Mouse (Mus musculus) stomach, embryonic 15.5 days (tissue): ENCODE results near the gene Brf1. TPM values are rescaled to one million over a fixed set of nuclear protein-coding genes. Genes with fewer than 3 reads are reported as not detected.
A peak's percentile ranks its signal among the peaks of the same experiment; 100 is the strongest.

Experiments
- ATAC-seq: fragments of 200-750 bp; cut with Nextera tagmentation; 2 replicates; pipeline ENCODE4 v1.8.0; 2017; ENCODE audit warnings: low read depth, moderate number of reproducible peaks, moderate TSS enrichment; ENCODE audit not compliant: insufficient read depth, low FRiP score
- H3K27ac ChIP-seq: fragments of 300-500 bp; sonication (generic); 2 replicates; pipeline ENCODE4 v1.5.1; 2015; ENCODE audit warnings: mild to moderate bottlenecking, inconsistent platforms
- H3K27me3 ChIP-seq: fragments of 300-500 bp; sonication (generic); replicated peaks from 2 replicates; pipeline ENCODE4 v1.6.1; 2015; ENCODE audit warnings: inconsistent platforms
- H3K36me3 ChIP-seq: fragments of 300-500 bp; sonication (generic); 2 replicates; pipeline ENCODE4 v1.6.1; 2015; ENCODE audit warnings: inconsistent platforms
- H3K4me1 ChIP-seq: fragments of 300-500 bp; sonication (generic); 2 replicates; pipeline ENCODE4 v1.6.1; 2015; ENCODE audit warnings: inconsistent platforms
- H3K4me2 ChIP-seq: fragments of 300-500 bp; sonication (generic); 2 replicates; pipeline ENCODE4 v1.6.1; 2015; ENCODE audit warnings: mild to moderate bottlenecking, inconsistent platforms
- H3K4me3 ChIP-seq: fragments of 300-500 bp; sonication (generic); replicated peaks from 2 replicates; pipeline ENCODE4 v1.5.1; 2015; ENCODE audit warnings: inconsistent platforms
- H3K9ac ChIP-seq: fragments of 300-500 bp; sonication (generic); 2 replicates; pipeline ENCODE4 v1.6.1; 2015; ENCODE audit warnings: inconsistent platforms
- H3K9me3 ChIP-seq: fragments of 300-500 bp; sonication (generic); 2 replicates; pipeline ENCODE4 v1.6.1; 2016; ENCODE audit warnings: inconsistent platforms
- WGBS: fragments of 180-500 bp; shearing (Covaris S2); methylation state at CpG from one replicate; pipeline ENCODE4 v1.1.7; 2015; 5-methylcytosine and 5-hydroxymethylcytosine counted together
- polyA plus RNA-seq: library from polyadenylated mRNA; unstranded; fragments of >200 nt; fragmentation: Nextera tagmentation; extraction: Ambion mirVana; gene quantifications from 2 replicates; pipeline ENCODE4 v1.2.1, GENCODE M21; 2015

Gene Brf1
- polyA plus RNA-seq, 1 experiment from 2014 or later = 55.9 TPM

DNA sequence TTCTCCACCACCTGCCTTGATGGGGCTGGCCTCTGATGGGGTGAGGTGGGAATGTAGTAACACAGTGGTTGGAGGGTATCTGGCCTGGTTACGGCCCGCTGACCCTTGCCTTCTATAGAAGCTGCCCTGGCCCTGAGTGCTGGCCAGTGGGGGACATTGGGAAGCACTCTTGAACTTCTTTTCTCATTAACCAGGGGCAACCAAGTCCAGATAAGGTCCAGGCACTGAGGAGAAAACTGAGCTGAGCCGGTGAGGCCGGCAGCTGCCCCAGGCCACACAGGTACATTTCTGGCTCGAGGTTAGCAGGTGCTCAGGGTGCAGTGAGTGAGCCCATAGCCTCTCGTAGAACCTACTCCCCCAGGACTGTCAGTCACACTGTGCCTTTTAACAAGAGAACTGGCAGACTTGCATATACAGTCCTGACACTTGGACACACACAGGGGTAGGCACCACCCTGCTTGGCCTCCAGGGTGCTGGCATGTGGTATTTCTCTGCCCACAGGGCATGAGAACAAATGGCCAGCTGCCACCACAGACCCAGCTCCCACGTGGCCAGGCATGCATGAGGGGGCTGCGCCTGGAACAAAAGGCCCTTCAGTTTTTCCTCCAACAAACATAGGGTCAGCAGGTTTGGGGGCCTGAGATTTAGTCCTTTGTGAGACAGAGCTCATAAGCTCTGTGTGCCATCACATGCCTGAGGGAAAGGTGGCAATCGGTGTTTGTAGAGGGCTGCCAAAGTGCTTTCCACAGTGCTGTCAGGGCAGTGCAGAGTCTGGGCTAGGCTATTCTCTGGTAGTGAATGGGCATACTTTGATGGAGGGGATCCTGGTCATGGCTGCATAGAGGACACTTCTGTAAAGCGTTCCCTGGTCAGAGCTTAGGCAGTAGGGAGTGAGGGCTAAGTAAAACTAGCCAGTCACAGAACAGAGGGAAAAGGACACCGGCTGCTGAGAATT, 32.1 kb upstream of the Brf1 start:
- no peak overlapping the region for H3K9ac ChIP-seq
- H3K4me1 ChIP-seq = 0 out of 2 replicates have a peak, but pooled peaks cover 20% of the 10 kb centered on the region
- WGBS = 78% methylated on average over 11 of the region's 11 CpGs
- no peaks in the 10 kb centered on the region for H3K9me3 ChIP-seq
- H3K4me3 ChIP-seq = no peak overlapping the region
- no peak overlapping the region for H3K4me2 ChIP-seq
- H3K27me3 ChIP-seq = no peaks in the 10 kb centered on the region
- no peak overlapping the region for H3K27ac ChIP-seq
- ATAC-seq = no peak
- H3K36me3 ChIP-seq = no peaks in the 10 kb centered on the region

DNA sequence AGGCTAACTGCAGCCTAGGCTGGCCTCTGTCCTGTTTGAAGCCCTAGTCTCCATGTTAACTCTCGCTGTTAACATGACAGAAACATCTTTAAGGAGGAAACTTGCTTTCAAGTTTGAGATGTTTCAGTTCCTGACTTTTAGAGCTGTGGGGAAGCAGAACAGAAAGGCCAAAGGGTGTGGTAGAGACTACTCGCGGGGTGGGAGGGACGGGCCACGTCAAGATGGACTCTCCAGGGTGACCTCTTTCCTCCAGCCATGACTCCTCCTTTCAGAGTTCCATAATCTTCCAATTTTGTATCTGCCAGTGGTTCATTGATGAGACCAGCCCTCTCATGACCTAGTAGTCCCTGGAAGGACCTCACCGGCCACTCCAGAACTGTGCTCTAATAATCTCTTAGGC, 30.9 kb upstream of the Brf1 start:
- Histone ChIP-seq H3K4me1 (0 out of 2 replicates have a peak, but pooled peaks cover 20% of the 10 kb centered on the region), H3K9ac (no peak overlapping the region), H3K4me3 (no peak overlapping the region), H3K27ac (peak overlapping the region; percentile 1; the same call in 1 of the 2 replicates), H3K27me3 (no peaks in the 10 kb centered on the region), H3K4me2 (no peak overlapping the region), H3K9me3 (no peaks in the 10 kb centered on the region), H3K36me3 (no peaks in the 10 kb centered on the region)
- 75% methylated on average over 6 of the region's 6 CpGs for WGBS
- ATAC-seq = no peak

DNA sequence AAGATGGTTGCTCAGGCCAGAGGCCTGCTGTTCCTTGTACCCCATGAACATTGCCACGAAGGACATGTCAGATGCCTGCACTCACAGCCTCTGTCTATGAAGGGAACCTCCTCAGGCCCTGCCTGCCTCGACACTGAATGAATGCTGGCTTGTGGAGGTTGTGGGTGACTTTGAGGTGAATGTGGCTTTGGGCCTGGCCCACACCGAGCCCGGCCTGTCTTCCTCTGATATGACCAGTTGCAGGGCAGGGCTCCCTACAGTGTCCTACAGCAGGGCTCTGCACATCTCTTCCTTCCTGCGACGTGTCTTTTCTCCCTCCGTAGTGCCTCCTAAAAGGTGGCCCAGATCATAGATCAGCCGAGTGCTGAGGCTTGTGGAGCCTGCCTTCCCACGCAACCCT, 30.5 kb upstream of the Brf1 start:
- 78% methylated on average over 9 of the region's 9 CpGs for WGBS
- peak overlapping the region; percentile 1; the same call in 1 of the 2 replicates for H3K27ac ChIP-seq
- H3K27me3 ChIP-seq = no peaks in the 10 kb centered on the region
- no peak overlapping the region for H3K9ac ChIP-seq
- no peaks in the 10 kb centered on the region for H3K9me3 ChIP-seq
- H3K4me3 ChIP-seq = no peak overlapping the region
- ATAC-seq = peak; percentile 68
- 0 out of 2 replicates have a peak, but pooled peaks cover 20% of the 10 kb centered on the region for H3K4me1 ChIP-seq
- H3K4me2 ChIP-seq = no peak overlapping the region
- no peaks in the 10 kb centered on the region for H3K36me3 ChIP-seq

DNA sequence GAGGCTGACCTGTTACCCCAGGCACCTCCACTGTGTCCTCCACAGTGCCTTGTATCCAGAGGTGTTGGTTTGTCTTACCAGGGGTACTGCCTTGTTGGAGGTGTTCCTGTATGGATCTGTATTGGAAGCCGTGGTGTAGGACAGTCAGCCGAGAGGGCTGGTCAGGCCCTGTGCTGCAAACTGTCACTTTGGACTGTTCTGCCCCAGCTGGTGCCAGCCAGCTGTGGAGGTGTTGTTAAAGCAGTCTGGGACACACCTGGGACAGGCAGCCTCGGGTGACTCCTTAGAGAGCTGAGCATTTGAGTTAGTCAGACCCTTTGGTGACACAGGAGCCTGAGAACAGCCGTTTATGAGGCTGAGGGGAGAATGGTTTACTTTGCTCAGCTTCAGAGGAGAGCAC, 29.5 kb upstream of the Brf1 start:
- no peak for ATAC-seq
- Histone ChIP-seq H3K27ac (no peak overlapping the region), H3K4me1 (0 out of 2 replicates have a peak, but pooled peaks cover 20% of the 10 kb centered on the region)

DNA sequence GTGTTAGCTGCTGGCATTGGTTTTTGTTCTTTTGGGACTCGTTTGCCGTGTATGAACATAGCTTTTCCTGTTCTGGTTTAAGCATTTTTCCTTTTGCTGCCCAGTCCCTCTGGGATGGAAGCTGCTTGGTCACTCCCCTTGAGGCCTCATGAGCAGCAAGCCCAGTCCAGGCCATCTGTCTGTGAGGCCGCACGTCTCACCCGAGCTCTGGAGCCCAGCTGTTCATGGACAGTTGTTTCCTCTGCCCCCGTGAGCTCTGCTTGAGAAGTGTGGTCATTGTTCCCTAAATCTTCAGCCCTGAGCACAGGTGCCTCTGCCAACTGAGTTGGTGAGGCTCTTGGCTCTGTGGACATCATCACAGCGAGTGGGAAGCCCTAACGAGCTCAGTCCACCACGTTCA, 28.4 kb upstream of the Brf1 start:
- H3K27ac ChIP-seq = no peak overlapping the region
- H3K9ac ChIP-seq = no peak overlapping the region
- no peak overlapping the region for H3K4me2 ChIP-seq
- no peak for ATAC-seq
- no peak overlapping the region for H3K4me3 ChIP-seq
- H3K9me3 ChIP-seq = no peaks in the 10 kb centered on the region
- 0 out of 2 replicates have a peak, but pooled peaks cover 3% of the 10 kb centered on the region for H3K36me3 ChIP-seq
- H3K27me3 ChIP-seq = no peaks in the 10 kb centered on the region
- 74% methylated on average over 9 of the region's 9 CpGs for WGBS
- 0 out of 2 replicates have a peak, but pooled peaks cover 23% of the 10 kb centered on the region for H3K4me1 ChIP-seq

More for the DNA sequence above, 29.5 kb upstream of the Brf1 start:
- Histone ChIP-seq H3K27me3 (no peaks in the 10 kb centered on the region), H3K36me3 (0 out of 2 replicates have a peak, but pooled peaks cover 3% of the 10 kb centered on the region), H3K9ac (no peak overlapping the region), H3K9me3 (no peaks in the 10 kb centered on the region), H3K4me2 (no peak overlapping the region), H3K4me3 (no peak overlapping the region)
- WGBS = 53% methylated on average over 4 of the region's 4 CpGs

DNA sequence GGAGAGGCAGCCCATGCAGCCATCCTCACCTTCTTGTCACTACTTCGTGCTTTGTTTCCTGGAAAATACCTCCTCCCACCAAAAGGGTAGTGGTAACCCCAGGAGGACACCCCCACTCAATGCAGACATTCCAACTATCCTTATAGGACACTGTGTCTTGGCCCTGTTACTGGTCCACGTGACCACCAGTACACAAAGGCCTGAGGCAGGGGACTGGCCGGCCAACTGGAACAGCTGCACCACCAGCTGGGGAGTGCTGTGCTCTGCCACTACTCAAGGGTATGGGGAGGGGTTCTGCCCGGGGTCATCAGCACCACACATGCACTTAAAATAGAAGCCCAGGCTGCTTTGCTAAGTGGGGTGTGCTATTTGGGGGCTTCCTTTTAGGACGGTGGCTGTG, 27.6 kb upstream of the Brf1 start:
- no peak overlapping the region for H3K4me3 ChIP-seq
- 75% methylated on average over 5 of the region's 5 CpGs for WGBS
- H3K36me3 ChIP-seq = 0 out of 2 replicates have a peak, but pooled peaks cover 3% of the 10 kb centered on the region
- 0 out of 2 replicates have a peak, but pooled peaks cover 23% of the 10 kb centered on the region for H3K4me1 ChIP-seq
- H3K9ac ChIP-seq = no peak overlapping the region
- H3K27ac ChIP-seq = no peak overlapping the region
- H3K27me3 ChIP-seq = no peaks in the 10 kb centered on the region
- ATAC-seq = no peak
- no peak overlapping the region for H3K4me2 ChIP-seq
- H3K9me3 ChIP-seq = no peaks in the 10 kb centered on the region

DNA sequence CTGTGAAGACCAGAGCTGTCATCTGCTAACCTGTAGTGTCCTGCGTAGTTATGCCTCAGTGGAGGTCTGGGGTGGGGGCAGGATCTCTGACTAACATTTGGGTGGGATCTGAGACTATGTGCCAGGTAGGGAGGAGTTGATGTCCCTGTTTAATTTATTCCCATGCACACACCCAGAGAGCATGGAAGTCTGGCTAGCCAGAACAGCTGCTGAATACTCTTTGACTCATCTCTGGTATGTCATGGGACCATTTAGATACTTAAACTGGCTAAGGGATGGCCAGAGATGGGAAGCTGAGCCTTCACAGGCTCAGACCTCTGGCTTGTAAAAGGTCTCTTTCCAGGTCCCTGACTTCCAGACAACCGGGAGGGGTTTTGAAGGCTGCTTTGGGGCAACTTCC, 27.0 kb upstream of the Brf1 start:
- H3K9me3 ChIP-seq = no peaks in the 10 kb centered on the region
- H3K4me3 ChIP-seq = no peak overlapping the region
- H3K9ac ChIP-seq = no peak overlapping the region
- ATAC-seq = no peak
- no peak overlapping the region for H3K27ac ChIP-seq
- WGBS = 88% methylated on average over 2 of the region's 2 CpGs
- H3K4me2 ChIP-seq = no peak overlapping the region
- H3K4me1 ChIP-seq = 0 out of 2 replicates have a peak, but pooled peaks cover 21% of the 10 kb centered on the region
- H3K27me3 ChIP-seq = no peaks in the 10 kb centered on the region
- H3K36me3 ChIP-seq = 0 out of 2 replicates have a peak, but pooled peaks cover 3% of the 10 kb centered on the region

DNA sequence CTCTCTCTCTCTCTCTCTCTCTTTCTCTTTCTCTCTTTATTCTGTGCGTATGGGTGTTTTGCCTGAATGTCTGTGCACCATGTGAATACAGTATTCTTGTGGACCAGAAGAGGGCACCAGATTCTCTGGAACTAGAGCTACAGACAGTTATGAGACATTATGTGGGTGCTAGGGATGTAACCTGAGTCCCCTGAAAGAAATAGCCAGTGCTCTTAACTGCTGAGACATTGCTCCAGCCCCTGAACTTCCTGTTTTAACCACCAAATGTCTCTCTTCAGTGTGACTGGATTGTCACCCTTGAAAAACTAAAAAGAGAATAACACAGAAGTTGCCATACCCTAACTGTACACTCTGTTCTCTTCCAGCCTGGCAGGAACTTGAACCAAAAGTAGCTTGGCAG, 26.1 kb upstream of the Brf1 start:
- 0 out of 2 replicates have a peak, but pooled peaks cover 16% of the 10 kb centered on the region for H3K4me1 ChIP-seq
- no peaks in the 10 kb centered on the region for H3K9me3 ChIP-seq
- H3K9ac ChIP-seq = no peak overlapping the region
- no peak overlapping the region for H3K27ac ChIP-seq
- 0 out of 2 replicates have a peak, but pooled peaks cover 3% of the 10 kb centered on the region for H3K36me3 ChIP-seq
- ATAC-seq = no peak
- WGBS = 97% methylated on average over 1 of the region's 1 CpGs
- no peaks in the 10 kb centered on the region for H3K27me3 ChIP-seq
- H3K4me2 ChIP-seq = no peak overlapping the region
- H3K4me3 ChIP-seq = no peak overlapping the region

DNA sequence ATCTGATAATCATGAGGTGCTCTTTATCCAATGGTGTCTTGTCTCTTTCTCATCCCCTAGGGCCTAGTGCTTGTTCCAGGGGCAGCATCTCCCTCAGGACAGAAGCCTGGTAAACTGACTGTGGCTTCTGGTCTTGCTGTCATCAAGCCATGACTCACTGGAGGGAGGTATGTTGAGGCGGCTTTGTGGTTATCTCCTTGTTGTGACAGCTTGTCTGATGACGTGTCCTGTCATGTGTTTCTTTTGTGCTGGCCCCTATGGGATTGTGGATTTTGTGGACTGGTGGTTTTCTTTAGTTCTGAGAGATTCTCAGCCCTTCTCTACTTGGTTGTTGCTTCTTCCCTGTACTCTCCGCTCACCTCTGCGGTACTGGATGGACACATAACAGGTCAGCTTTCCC, 22.6 kb upstream of the Brf1 start:
- Histone ChIP-seq H3K9me3 (no peaks in the 10 kb centered on the region), H3K4me1 (0 out of 2 replicates have a peak, but pooled peaks cover 2% of the 10 kb centered on the region), H3K9ac (no peak overlapping the region), H3K27ac (no peak overlapping the region), H3K36me3 (0 out of 2 replicates have a peak, but pooled peaks cover 3% of the 10 kb centered on the region), H3K4me2 (no peak overlapping the region), H3K27me3 (no peaks in the 10 kb centered on the region), H3K4me3 (no peak overlapping the region)
- WGBS = 79% methylated on average over 4 of the region's 4 CpGs
- no peak for ATAC-seq

DNA sequence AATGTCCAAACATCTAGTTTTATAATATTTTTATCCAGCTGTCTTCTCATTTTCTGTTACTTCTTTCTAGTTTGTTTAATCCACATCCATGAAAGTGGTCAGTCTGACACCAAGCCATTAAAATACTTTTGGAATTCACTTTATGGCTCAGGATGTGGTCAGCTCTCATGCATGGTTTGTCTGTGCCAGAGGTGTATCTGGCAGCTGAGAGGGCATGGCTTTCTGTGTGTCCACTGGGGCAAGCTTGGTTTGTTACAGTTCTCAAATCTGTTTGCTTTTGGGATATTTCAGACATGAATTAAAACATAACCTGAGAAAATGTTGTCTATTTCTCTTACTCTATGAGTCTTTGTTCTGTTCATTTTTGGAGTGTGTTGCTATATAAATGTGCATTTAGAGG, 21.0 kb upstream of the Brf1 start:
- Histone ChIP-seq H3K4me2 (no peak overlapping the region), H3K27me3 (no peaks in the 10 kb centered on the region), H3K9me3 (no peaks in the 10 kb centered on the region), H3K36me3 (0 out of 2 replicates have a peak, but pooled peaks cover 3% of the 10 kb centered on the region), H3K4me3 (no peak overlapping the region), H3K4me1 (peaks cover 9% of the 10 kb centered on the region; the same call in 1 of the 2 replicates), H3K27ac (no peak overlapping the region), H3K9ac (no peak overlapping the region)
- no peak for ATAC-seq

DNA sequence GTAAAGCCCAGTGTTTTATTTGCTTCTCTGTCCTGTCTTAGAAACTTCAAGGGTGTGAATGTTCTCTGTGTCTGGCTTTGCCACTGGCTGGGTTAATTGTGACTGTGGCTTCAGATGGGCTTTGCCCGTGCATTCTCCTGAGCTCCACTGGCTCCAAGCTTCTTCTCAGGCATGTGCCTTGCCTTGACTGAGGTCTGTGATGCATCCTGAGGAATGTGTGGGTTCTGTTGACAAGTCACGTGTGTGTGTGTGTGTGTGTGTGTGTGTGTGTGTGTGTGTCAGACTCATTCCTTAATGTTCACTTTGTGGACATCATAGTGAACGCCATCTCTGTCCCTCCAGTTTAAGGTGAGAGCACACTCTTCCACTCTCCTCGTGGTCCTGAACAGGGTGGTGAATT, 18.3 kb upstream of the Brf1 start:
- Histone ChIP-seq H3K36me3 (no peaks in the 10 kb centered on the region), H3K4me3 (no peak overlapping the region), H3K27me3 (no peaks in the 10 kb centered on the region), H3K9ac (no peak overlapping the region), H3K4me2 (no peak overlapping the region), H3K4me1 (peaks cover 18% of the 10 kb centered on the region), H3K9me3 (no peaks in the 10 kb centered on the region), H3K27ac (no peak overlapping the region)
- 71% methylated on average over 4 of the region's 4 CpGs for WGBS
- no peak for ATAC-seq

DNA sequence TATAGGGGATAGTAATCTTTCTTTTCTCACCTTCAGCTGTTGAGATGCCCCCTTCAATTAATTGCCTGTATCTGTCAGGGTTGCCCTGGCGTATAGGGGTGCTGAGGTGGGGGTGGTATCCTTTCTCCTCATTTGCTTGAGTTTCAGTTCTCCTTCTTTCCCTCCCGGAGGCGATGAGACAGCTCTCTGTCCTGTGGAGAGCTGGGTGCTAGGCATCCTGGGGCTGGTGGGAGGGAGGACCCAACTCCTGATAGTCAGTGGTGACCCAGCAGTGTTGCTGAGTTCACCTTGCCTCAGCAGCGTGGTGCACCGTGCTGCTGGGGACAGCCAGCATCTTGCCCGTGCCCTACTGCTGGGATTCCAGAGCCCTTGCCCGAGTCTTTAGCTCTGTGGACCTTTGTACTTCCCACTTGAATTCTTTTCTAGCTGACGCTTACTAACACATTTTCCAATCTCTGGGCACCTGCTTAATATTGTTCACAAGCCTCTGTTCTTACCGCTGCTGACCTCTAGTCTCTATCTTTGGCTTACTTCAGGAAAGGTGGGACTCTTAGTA, 17.0 kb upstream of the Brf1 start:
- Histone ChIP-seq H3K4me1 (peaks cover 30% of the 10 kb centered on the region), H3K27ac (no peak overlapping the region), H3K9ac (no peak overlapping the region), H3K27me3 (no peaks in the 10 kb centered on the region), H3K9me3 (no peaks in the 10 kb centered on the region), H3K4me2 (no peak overlapping the region), H3K4me3 (no peak overlapping the region), H3K36me3 (no peaks in the 10 kb centered on the region)
- ATAC-seq = no peak
- 73% methylated on average over 9 of the region's 9 CpGs for WGBS
